Mouse (Mus musculus) G1E (cell line): Measurements from ENCODE around the gene Gja5.

Experiments used
- CTCF ChIP-seq: IDR thresholded peaks from 2 replicates; pipeline ENCODE4 v1.5.1; 2012; ENCODE audit warnings: low read depth, low read length, inconsistent platforms, mixed read lengths
- GATA1 ChIP-seq: IDR thresholded peaks from 2 replicates; pipeline ENCODE4 v1.6.1; 2012; ENCODE audit warnings: borderline replicate concordance, low read length, inconsistent platforms, mixed read lengths

DNA sequence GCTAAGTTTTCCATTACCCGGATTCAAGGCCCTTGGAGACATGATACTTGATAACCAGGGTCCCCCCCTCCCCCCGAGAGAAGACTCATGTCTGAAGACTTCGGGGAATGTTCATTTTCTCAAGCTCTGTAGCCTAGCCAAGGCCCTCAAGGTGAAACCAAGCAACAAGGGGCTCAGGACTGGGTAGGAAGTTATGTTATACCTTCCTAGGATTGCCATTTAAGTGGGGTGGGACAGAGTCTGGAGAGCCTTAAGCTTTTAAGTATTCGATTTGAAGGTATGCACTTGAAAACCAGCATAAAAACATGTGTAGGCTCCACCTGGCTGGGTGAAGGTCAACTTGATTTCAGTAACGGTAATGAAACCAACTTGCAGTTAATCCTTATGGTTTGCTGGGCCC, 154.2 kb downstream of the Gja5 start:
- no peak for TF ChIP-seq CTCF
- TF ChIP-seq GATA1, result no peak
